Mouse (Mus musculus) olfactory bulb, adult 2 months (tissue): Measurements from ENCODE around the gene Mark4.

Source experiments
- CTCF ChIP-seq: fragments of 200-500 bp; IDR thresholded peaks from 2 replicates; pipeline ENCODE4 v1.5.1; 2012; ENCODE audit warnings: low read depth, mild to moderate bottlenecking, low read length, moderate library complexity; ENCODE audit not compliant: insufficient read depth
- POLR2A ChIP-seq: fragments of 200-500 bp; IDR thresholded peaks from 2 replicates; pipeline ENCODE4 v1.6.1; 2012; ENCODE audit warnings: mild to moderate bottlenecking, low read depth, low read length, moderate library complexity; ENCODE audit not compliant: insufficient read depth

GRCm38 (mm10) chr7:19409753-19410152 is 48.9 kb downstream of the Mark4 start:
- no peak for TF ChIP-seq POLR2A
- TF ChIP-seq CTCF, result no peak
